Mouse (Mus musculus): ENCODE data around the gene Fam166a.

DNA sequence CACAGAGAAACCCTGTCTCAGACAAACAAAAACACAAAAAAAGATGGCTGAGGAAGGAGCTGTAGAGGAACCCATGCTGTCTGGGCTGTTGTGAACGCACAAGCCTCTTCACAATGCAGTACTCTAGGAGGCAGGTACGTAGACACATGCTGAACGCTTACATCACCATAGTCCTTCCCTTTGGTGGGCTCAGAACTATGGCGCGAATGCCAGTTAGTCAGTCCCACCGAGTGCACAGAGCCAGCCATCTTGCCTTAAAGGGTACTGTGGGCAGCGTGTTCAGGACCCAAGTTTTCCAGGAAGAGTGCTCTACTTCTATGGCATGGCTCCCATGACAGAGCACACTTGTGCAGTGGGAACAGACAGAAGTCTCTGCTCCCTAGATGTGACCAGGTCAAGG, 34.0 kb upstream of the Fam166a start:
- TF ChIP-seq CTCF (IDR thresholded peaks at IDR 0.05; ENCODE audit: low read depth) (no peak), EP300 (IDR thresholded peaks at IDR 0.05; ENCODE audit: low read depth) (no peak)
